Mouse (Mus musculus) kidney, adult 8-10 months (tissue): ENCODE measurements around the gene Rnf10.

ENCODE experiments used
- DNase-seq, 2 experiments: peaks; one replicate each; pipeline ENCODE4 v3.0.0; 2022

Rnf10 gene

DNA sequence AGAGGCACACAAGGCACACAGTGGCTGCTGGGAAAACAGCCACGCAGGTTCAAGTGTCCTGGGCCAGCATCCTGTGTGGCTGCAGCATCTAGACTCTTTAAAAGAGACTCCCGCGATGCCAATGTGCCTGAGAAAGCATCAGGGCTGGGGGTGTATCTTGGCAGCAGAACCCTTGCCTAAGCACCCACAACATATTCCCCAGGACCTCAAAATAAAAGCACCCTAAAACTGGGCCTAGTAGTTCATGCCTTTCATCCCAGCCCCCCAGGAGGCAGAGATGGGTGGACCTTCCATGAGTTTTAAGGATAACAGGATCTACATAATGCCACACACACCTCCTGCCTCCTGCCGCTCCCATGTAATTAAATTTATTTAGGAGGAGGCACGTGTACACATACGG, 38.2 kb downstream of the Rnf10 start:
- DNase-seq: no peak

GRCm38 (mm10) chr5:115233031-115233780, 39.5 kb downstream of the Rnf10 start:
- no peak for DNase-seq

DNA sequence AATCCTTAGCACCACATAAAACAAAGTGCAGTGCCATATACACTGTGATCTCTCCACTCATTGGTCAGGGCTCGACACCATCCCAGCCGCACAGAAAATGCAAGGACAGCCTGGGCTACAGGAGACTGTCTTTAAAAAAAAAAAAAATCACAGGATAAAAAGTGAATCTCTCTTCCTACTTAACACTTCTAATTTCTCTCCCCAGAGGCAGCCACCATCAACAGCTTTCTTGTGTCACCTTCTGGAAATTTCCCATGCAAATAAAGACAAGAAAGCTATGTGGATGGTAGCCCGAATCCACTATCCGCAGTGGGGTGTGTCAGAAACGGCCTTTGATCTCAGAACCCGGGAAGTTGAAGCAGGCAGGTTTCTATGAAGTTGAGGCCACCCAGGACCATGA, 40.2 kb downstream of the Rnf10 start:
- no peak for DNase-seq

GRCm38 (mm10) chr5:115231552-115232120, 41.1 kb downstream of the Rnf10 start:
- DNase-seq: no peak

- DNase-seq: no peak
Observed at GRCm38 (mm10) chr5:115230830-115231551, 41.7 kb downstream of the Rnf10 start.

- DNase-seq: no peak
Observed at GRCm38 (mm10) chr5:115222485-115222884, 50.2 kb downstream of the Rnf10 start.

DNA sequence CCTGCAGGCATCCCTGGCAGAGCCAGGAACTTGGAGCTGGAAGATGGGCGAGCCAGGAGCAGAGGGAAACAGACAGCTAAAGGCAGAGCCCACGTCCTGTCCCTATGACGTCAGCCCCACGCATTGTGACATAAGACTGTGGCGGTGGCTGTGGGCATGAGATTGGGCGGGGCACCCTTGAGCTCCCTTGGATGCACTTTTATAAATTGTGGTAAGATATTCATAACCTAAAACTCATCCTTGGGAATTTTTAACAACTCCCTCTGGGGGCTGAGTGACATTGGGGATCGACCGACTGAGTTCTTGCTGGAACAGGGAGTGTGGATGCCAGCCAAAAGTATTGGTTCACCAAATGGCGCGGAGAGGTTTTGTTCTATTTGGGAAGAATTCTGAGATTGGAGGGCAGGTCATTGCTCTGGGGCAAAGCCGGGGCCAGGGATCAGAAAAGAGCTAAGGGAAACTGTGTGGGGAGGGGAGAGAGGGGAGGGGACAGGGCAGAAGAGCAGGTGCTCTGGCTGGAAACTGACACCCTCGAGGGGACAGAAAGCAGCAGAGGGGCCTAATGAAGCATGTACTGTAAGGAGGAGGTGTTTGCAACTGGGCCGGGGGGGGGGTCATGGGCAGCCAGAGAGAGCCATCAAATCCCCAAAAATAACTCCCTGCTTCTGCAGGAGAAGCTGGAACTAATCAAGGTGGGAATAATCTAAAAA, 51.6 kb downstream of the Rnf10 start:
- no peak for DNase-seq

- DNase-seq: no peak
Observed at GRCm38 (mm10) chr5:115217998-115218397, 54.7 kb downstream of the Rnf10 start.

DNA sequence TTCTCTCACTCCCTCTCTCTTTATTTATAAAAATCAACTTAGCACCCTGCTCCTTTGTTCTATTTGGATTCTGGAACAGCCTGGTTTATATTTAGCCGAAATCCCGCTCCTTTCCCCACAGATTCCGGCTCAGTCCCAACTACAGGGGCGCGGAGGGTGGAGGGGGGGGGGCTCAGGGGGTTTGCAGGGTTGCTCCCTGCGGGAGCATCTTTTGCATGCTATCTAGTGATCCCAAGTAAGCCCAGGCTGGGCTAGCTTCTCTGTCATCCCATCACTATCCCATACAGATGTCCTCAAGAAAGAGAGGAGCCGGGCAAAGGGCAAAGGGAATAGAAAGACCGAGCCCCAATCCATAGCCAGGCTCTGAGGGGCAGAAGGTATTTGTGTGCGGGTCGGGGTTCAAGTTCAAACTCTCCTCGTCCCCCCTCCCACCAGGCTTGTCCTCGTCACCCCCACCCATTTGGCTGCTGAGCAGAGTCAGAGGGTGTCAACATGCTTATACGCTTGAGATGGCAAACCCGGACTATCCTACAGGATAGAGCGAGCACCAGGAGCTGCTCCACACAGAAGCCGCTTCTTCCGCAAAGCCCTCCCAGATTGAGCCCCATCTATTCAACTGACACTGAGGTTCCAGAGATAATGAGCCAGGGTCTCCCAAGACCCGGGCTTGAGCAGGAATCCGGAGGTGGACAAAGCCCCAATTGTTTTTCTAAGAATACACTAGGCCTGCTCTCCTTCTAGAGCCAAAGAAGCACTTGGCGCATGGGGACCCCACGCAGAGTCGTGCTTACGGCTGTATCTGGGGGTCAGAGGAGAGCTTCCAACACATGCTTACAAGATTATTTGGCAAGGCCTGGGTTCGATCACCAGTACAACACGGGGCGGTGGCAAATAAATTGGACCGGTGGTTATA, 57.2 kb downstream of the Rnf10 start:
- no peak for DNase-seq

DNA sequence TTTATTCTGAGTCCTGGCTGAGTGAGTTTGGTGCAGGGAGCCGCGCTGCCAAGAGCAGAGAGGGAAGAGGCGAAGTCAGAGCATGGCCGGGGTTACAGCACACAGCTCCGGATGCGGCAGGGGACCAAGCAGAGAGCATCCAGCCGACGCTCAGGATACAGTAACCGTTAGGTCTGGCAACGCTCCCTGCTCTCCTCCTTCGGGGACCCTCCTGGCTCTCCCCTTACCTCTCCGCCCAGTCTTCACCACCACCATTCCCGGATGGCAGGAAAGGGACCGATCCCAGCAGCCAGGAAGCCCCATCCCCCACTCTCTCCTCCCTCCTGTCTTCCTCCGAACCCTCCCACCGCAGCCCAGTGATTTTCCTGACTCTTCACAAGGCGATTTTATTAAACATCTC, 57.8 kb downstream of the Rnf10 start:
- DNase-seq: no peak

GRCm38 (mm10) chr5:115212861-115213260, 59.8 kb downstream of the Rnf10 start:
- DNase-seq: no peak

- DNase-seq: no peak
Observed at GRCm38 (mm10) chr5:115212451-115212850, 60.2 kb downstream of the Rnf10 start.

GRCm38 (mm10) chr5:115210380-115210779, 62.3 kb downstream of the Rnf10 start:
- peak in 1 of 2 experiments; percentile 39 for DNase-seq

- no peak for DNase-seq
Observed at GRCm38 (mm10) chr5:115208601-115209000, 64.1 kb downstream of the Rnf10 start.

- DNase-seq: no peak
Observed at GRCm38 (mm10) chr5:115207892-115208291, 64.8 kb downstream of the Rnf10 start.

- no peak for DNase-seq
Observed at GRCm38 (mm10) chr5:115207244-115207643, 65.5 kb downstream of the Rnf10 start.

DNA sequence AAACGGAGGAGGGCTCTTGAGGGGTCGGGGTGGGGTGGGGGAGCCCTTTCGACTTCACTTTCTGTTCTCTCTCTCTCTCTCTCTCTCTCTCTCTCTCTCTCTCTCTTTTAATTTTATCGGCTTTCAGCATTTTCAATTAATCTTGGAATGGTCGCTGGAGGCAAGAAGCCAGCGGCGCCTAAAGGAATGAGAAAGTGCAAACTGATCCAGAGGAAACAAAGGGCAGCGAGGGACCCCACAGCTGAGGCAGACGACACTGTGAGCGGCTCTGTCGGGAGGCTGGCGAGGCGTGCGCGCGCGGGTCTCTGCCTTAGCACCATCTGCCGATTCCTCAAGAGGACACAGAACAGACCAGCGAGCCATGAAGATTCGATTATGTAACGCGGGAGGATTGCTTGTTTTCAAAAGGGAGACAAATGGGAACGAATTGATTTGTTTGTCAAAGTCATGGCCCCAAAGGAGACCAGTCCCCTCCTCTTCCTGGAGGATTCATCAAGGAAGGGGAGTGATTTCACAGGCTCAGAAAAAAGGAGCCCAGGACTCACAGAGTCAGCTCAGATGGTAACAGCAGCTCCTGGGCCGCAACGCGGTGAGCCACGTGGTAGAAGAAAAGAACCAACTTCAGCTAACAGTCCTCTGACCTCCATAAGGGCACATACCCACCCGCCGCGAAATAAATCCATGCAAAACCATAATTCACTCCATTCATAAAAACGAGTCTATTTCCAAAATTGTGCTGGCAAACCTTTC, 68.0 kb downstream of the Rnf10 start:
- DNase-seq: peak; percentile 35 to 45

DNA sequence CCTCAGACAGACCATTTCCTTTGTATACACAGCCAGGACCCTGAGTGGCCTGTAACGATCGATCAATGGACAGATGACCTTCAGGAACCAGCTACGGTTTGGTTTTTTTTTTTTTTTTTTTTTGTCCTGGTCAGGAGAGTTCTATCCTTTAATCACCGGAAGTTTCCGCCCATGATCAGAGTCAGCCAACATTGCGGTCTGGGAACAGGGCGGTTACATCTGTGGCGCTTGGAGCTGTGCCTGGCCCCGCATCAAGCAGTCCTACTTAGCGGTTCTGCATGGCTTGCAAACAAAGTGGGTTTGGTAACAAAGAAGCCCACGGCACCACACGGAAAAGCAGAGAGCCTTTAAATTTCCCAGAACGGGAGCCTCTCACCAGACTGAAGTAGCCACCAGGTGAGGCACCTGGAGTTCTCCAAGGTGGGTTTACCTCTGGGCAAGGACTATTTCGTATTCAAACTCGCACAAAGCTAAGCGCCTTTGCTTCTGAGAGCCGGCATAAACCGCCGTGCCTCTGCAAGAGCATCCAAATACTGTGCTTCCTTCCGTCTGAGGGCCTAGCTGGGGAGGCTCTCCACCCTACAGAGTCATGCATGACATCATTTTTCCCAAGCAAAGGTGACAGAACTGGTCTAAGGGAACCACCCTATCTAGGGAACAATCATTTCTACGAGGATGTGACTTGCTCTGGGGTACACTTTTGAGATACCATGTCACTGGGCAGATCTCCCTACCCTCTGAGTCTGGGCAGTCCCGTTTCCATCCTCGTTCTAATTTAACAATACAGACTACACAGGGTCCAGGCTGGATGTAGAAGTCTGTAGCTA, 68.8 kb downstream of the Rnf10 start:
- no peak for DNase-seq

GRCm38 (mm10) chr5:115194626-115195221, 78.0 kb downstream of the Rnf10 start:
- no peak for DNase-seq
